Mouse (Mus musculus): ENCODE results near the gene Zfp574. TPM values are rescaled to one million over a fixed set of nuclear protein-coding genes. Genes with fewer than 3 reads are reported as not detected.

Gene Zfp574
- polyA plus RNA-seq, 1 experiment from 2014 or later: 24.6 TPM

GRCm38 (mm10) chr7:25089875-25090274 is 17.5 kb downstream of the Zfp574 start:
- Histone ChIP-seq H3K9ac (replicated peaks; ENCODE audit: low read depth, low read length) (no peak overlapping the region), H3K4me1 (ENCODE audit: control insufficient read depth, insufficient read depth, low read length) (no peaks in the 10 kb centered on the region), H3K27me3 (ENCODE audit: control insufficient read depth, insufficient read depth, low read length) (no peaks in the 10 kb centered on the region), H3K4me2 (ENCODE audit: low read depth, low read length) (no peak overlapping the region), H3K4me3 (ENCODE audit: low read depth, low read length) (no peak overlapping the region), H3K36me3 (ENCODE audit: control insufficient read depth, insufficient read depth, low read length) (0 out of 2 replicates have a peak, but pooled peaks cover 5% of the 10 kb centered on the region), H3K9me3 (ENCODE audit: control insufficient read depth, low read length) (no peaks in the 10 kb centered on the region), H3K27ac (ENCODE audit: low read depth, low read length) (no peak overlapping the region)
- no peak for ATAC-seq (ENCODE audit: low read depth)
- WGBS: 33% methylated on average over 10 of the region's 10 CpGs

GRCm38 (mm10) chr7:25098169-25098568 is 25.8 kb downstream of the Zfp574 start:
- no peaks in the 10 kb centered on the region for H3K27me3 ChIP-seq (ENCODE audit: control insufficient read depth, insufficient read depth, low read length)
- H3K4me3 ChIP-seq (ENCODE audit: low read depth, low read length): no peak overlapping the region
- no peak for ATAC-seq (ENCODE audit: low read depth)
- H3K4me1 ChIP-seq (ENCODE audit: control insufficient read depth, insufficient read depth, low read length): no peaks in the 10 kb centered on the region
- H3K27ac ChIP-seq (ENCODE audit: low read depth, low read length): no peak overlapping the region
- no peaks in the 10 kb centered on the region for H3K9me3 ChIP-seq (ENCODE audit: control insufficient read depth, low read length)
- H3K4me2 ChIP-seq (ENCODE audit: low read depth, low read length): no peak overlapping the region
- 82% methylated on average over 3 of the region's 3 CpGs for WGBS
- no peak overlapping the region for H3K9ac ChIP-seq (replicated peaks; ENCODE audit: low read depth, low read length)
- H3K36me3 ChIP-seq (ENCODE audit: control insufficient read depth, insufficient read depth, low read length): peaks cover 2% of the 10 kb centered on the region; the same call in 1 of the 2 replicates

- H3K36me3 ChIP-seq (ENCODE audit: control insufficient read depth, insufficient read depth, low read length): peaks cover 2% of the 10 kb centered on the region; the same call in 1 of the 2 replicates
- no peaks in the 10 kb centered on the region for H3K9me3 ChIP-seq (ENCODE audit: control insufficient read depth, low read length)
- no peak overlapping the region for H3K9ac ChIP-seq (replicated peaks; ENCODE audit: low read depth, low read length)
- ATAC-seq (ENCODE audit: low read depth): no peak; the same call in 1 of the 2 replicates
- H3K27me3 ChIP-seq (ENCODE audit: control insufficient read depth, insufficient read depth, low read length): no peaks in the 10 kb centered on the region
- WGBS: 50% methylated on average over 4 of the region's 4 CpGs
- no peak overlapping the region for H3K4me2 ChIP-seq (ENCODE audit: low read depth, low read length)
- no peak overlapping the region for H3K27ac ChIP-seq (ENCODE audit: low read depth, low read length)
- no peak overlapping the region for H3K4me3 ChIP-seq (ENCODE audit: low read depth, low read length)
- H3K4me1 ChIP-seq (ENCODE audit: control insufficient read depth, insufficient read depth, low read length): no peaks in the 10 kb centered on the region
Measured at GRCm38 (mm10) chr7:25099581-25099980, 27.2 kb downstream of the Zfp574 start.

- ATAC-seq (ENCODE audit: low read depth): peak; percentile 52; the same call in 1 of the 2 replicates
- Histone ChIP-seq H3K9ac (replicated peaks; ENCODE audit: low read depth, low read length) (no peak overlapping the region), H3K4me2 (ENCODE audit: low read depth, low read length) (no peak overlapping the region), H3K9me3 (ENCODE audit: control insufficient read depth, low read length) (no peaks in the 10 kb centered on the region), H3K27me3 (ENCODE audit: control insufficient read depth, insufficient read depth, low read length) (no peaks in the 10 kb centered on the region), H3K36me3 (ENCODE audit: control insufficient read depth, insufficient read depth, low read length) (no peaks in the 10 kb centered on the region), H3K4me3 (ENCODE audit: low read depth, low read length) (no peak overlapping the region), H3K27ac (ENCODE audit: low read depth, low read length) (no peak overlapping the region; the same call in 1 of the 2 replicates), H3K4me1 (ENCODE audit: control insufficient read depth, insufficient read depth, low read length) (no peaks in the 10 kb centered on the region)
- 17% methylated on average over 17 of the region's 17 CpGs for WGBS
Measured at GRCm38 (mm10) chr7:25105411-25106160, 33.2 kb downstream of the Zfp574 start.

GRCm38 (mm10) chr7:25106790-25107502 is 34.6 kb downstream of the Zfp574 start:
- WGBS: 56% methylated on average over 16 of the region's 17 CpGs
- H3K9me3 ChIP-seq (ENCODE audit: control insufficient read depth, low read length): no peaks in the 10 kb centered on the region
- H3K27ac ChIP-seq (ENCODE audit: low read depth, low read length): no peak overlapping the region
- H3K4me2 ChIP-seq (ENCODE audit: low read depth, low read length): no peak overlapping the region
- no peak overlapping the region for H3K4me3 ChIP-seq (ENCODE audit: low read depth, low read length)
- ATAC-seq (ENCODE audit: low read depth): no peak
- no peaks in the 10 kb centered on the region for H3K4me1 ChIP-seq (ENCODE audit: control insufficient read depth, insufficient read depth, low read length)
- H3K36me3 ChIP-seq (ENCODE audit: control insufficient read depth, insufficient read depth, low read length): no peaks in the 10 kb centered on the region
- no peaks in the 10 kb centered on the region for H3K27me3 ChIP-seq (ENCODE audit: control insufficient read depth, insufficient read depth, low read length)
- no peak overlapping the region for H3K9ac ChIP-seq (replicated peaks; ENCODE audit: low read depth, low read length)

- no peaks in the 10 kb centered on the region for H3K9me3 ChIP-seq (ENCODE audit: control insufficient read depth, low read length)
- H3K4me1 ChIP-seq (ENCODE audit: control insufficient read depth, insufficient read depth, low read length): no peaks in the 10 kb centered on the region
Measured at GRCm38 (mm10) chr7:25109355-25109754, 37.0 kb downstream of the Zfp574 start.

GRCm38 (mm10) chr7:25110336-25110735 is 38.0 kb downstream of the Zfp574 start:
- ATAC-seq (ENCODE audit: low read depth): no peak
- Histone ChIP-seq H3K36me3 (ENCODE audit: control insufficient read depth, insufficient read depth, low read length) (peaks cover 13% of the 10 kb centered on the region), H3K9ac (replicated peaks; ENCODE audit: low read depth, low read length) (no peak overlapping the region), H3K9me3 (ENCODE audit: control insufficient read depth, low read length) (no peaks in the 10 kb centered on the region), H3K27ac (ENCODE audit: low read depth, low read length) (no peak overlapping the region), H3K4me2 (ENCODE audit: low read depth, low read length) (no peak overlapping the region), H3K4me3 (ENCODE audit: low read depth, low read length) (no peak overlapping the region), H3K27me3 (ENCODE audit: control insufficient read depth, insufficient read depth, low read length) (no peaks in the 10 kb centered on the region), H3K4me1 (ENCODE audit: control insufficient read depth, insufficient read depth, low read length) (no peaks in the 10 kb centered on the region)
- 88% methylated on average over 9 of the region's 9 CpGs for WGBS

More at GRCm38 (mm10) chr7:25109355-25109754, 37.0 kb downstream of the Zfp574 start:
- H3K27ac ChIP-seq (ENCODE audit: low read depth, low read length): no peak overlapping the region
- H3K4me2 ChIP-seq (ENCODE audit: low read depth, low read length): no peak overlapping the region
- peaks cover 7% of the 10 kb centered on the region; the same call in 1 of the 2 replicates for H3K36me3 ChIP-seq (ENCODE audit: control insufficient read depth, insufficient read depth, low read length)
- H3K9ac ChIP-seq (replicated peaks; ENCODE audit: low read depth, low read length): no peak overlapping the region
- no peaks in the 10 kb centered on the region for H3K27me3 ChIP-seq (ENCODE audit: control insufficient read depth, insufficient read depth, low read length)
- ATAC-seq (ENCODE audit: low read depth): no peak
- WGBS: 81% methylated on average over 12 of the region's 12 CpGs
- no peak overlapping the region for H3K4me3 ChIP-seq (ENCODE audit: low read depth, low read length)

- Histone ChIP-seq H3K4me3 (ENCODE audit: low read depth, low read length) (no peak overlapping the region), H3K4me2 (ENCODE audit: low read depth, low read length) (no peak overlapping the region)
- 91% methylated on average over 17 of the region's 17 CpGs for WGBS
Measured at GRCm38 (mm10) chr7:25112178-25112955, 40.0 kb downstream of the Zfp574 start.

More at GRCm38 (mm10) chr7:25112178-25112955, 40.0 kb downstream of the Zfp574 start:
- H3K36me3 ChIP-seq (ENCODE audit: control insufficient read depth, insufficient read depth, low read length): peaks cover 15% of the 10 kb centered on the region
- H3K27ac ChIP-seq (ENCODE audit: low read depth, low read length): no peak overlapping the region
- ATAC-seq (ENCODE audit: low read depth): no peak
- H3K27me3 ChIP-seq (ENCODE audit: control insufficient read depth, insufficient read depth, low read length): no peaks in the 10 kb centered on the region
- H3K9ac ChIP-seq (replicated peaks; ENCODE audit: low read depth, low read length): no peak overlapping the region
- H3K9me3 ChIP-seq (ENCODE audit: control insufficient read depth, low read length): no peaks in the 10 kb centered on the region
- no peaks in the 10 kb centered on the region for H3K4me1 ChIP-seq (ENCODE audit: control insufficient read depth, insufficient read depth, low read length)

Data from neural tube, embryonic 14.5 days (tissue).